Mouse (Mus musculus) c-Kit-positive CD71-negative TER-119-negative erythroid progenitor cells, embryonic 14.5 days (primary cell): ENCODE measurements around the gene Cplane1.
"Not testable (repeated sequence)": the region's sequence is repeated elsewhere in the genome, so short reads cannot be mapped to it uniquely, and the experiment has no call there.

Experiments used
- DNase-seq: peaks from one replicate; pipeline ENCODE4 v3.0.0-alpha.2; 2013; ENCODE audit warnings: low read depth

The Cplane1 gene

GRCm38 (mm10) chr15:8168591-8169265 is at the start of gene Cplane1:
TSS of gene Cplane1 (plus strand) at chr15:8169106.
- peak; percentile 87 for DNase-seq

- DNase-seq, result no peak
Observed at GRCm38 (mm10) chr15:8129281-8129680, 39.6 kb upstream of the Cplane1 start.

- no peak for DNase-seq
Observed at GRCm38 (mm10) chr15:8131268-8131667, 37.6 kb upstream of the Cplane1 start.

GRCm38 (mm10) chr15:8131761-8132160 is 37.1 kb upstream of the Cplane1 start:
- no peak for DNase-seq

- no peak for DNase-seq
Observed at GRCm38 (mm10) chr15:8135606-8136005, 33.3 kb upstream of the Cplane1 start.

- DNase-seq, result no peak
Observed at GRCm38 (mm10) chr15:8161841-8162240, 7.1 kb upstream of the Cplane1 start.

- no peak for DNase-seq
Observed at GRCm38 (mm10) chr15:8169266-8169746, 400 bp downstream of the Cplane1 start.

- no peak for DNase-seq
Observed at GRCm38 (mm10) chr15:8189563-8189962, 20.7 kb downstream of the Cplane1 start.

- DNase-seq, result no peak
Observed at GRCm38 (mm10) chr15:8190435-8190834, 21.5 kb downstream of the Cplane1 start.

- DNase-seq, result no peak
Observed at GRCm38 (mm10) chr15:8200317-8200716, 31.4 kb downstream of the Cplane1 start.

GRCm38 (mm10) chr15:8208362-8208761 is 39.5 kb downstream of the Cplane1 start:
- DNase-seq, result no peak

GRCm38 (mm10) chr15:8214811-8215210 is 45.9 kb downstream of the Cplane1 start:
- DNase-seq, result no peak

- DNase-seq, result not testable (repeated sequence)
Observed at GRCm38 (mm10) chr15:8234167-8234566, 65.3 kb downstream of the Cplane1 start.

- DNase-seq, result no peak
Observed at GRCm38 (mm10) chr15:8265946-8266345, 97.0 kb downstream of the Cplane1 start.

- no peak for DNase-seq
Observed at GRCm38 (mm10) chr15:8267211-8267610, 98.3 kb downstream of the Cplane1 start.

GRCm38 (mm10) chr15:8268231-8268630 is 99.3 kb downstream of the Cplane1 start:
- no peak for DNase-seq

- no peak for DNase-seq
Observed at GRCm38 (mm10) chr15:8271952-8272351, 103.0 kb downstream of the Cplane1 start.

GRCm38 (mm10) chr15:8277916-8278315 is 109.0 kb downstream of the Cplane1 start:
- not testable (repeated sequence) for DNase-seq

- no peak for DNase-seq
Observed at GRCm38 (mm10) chr15:8279320-8279779, 110.4 kb downstream of the Cplane1 start.

- DNase-seq, result no peak
Observed at GRCm38 (mm10) chr15:8279929-8280610, 111.2 kb downstream of the Cplane1 start.

GRCm38 (mm10) chr15:8281701-8282100 is 112.8 kb downstream of the Cplane1 start:
- DNase-seq, result no peak

GRCm38 (mm10) chr15:8282155-8282554 is 113.2 kb downstream of the Cplane1 start:
- no peak for DNase-seq

GRCm38 (mm10) chr15:8291251-8291650 is 122.3 kb downstream of the Cplane1 start:
- no peak for DNase-seq
